Mouse (Mus musculus) spleen, adult 2 months (tissue): Measurements from ENCODE around the gene Fhad1. TPM values are rescaled to one million over a fixed set of nuclear protein-coding genes. Genes with fewer than 3 reads are reported as not detected.

Experiments used
- DNase-seq, 2 experiments: peaks; one replicate each; pipeline versions ENCODE4 v3.0.0 to v3.0.0-alpha.2; 2012 to 2021; ENCODE audit warnings: low spot score in 2 of 2, low read depth in 1 of 2
- H3K27ac ChIP-seq: fragments of 200-500 bp; 2 replicates; pipeline ENCODE4 v1.5.1; 2012; ENCODE audit warnings: low read length, inconsistent platforms; ENCODE audit not compliant: insufficient read depth
- H3K27me3 ChIP-seq: fragments of 200-500 bp; 2 replicates; pipeline ENCODE4 v1.6.1; 2012; ENCODE audit warnings: mild to moderate bottlenecking, moderate library complexity, low read length, inconsistent platforms; ENCODE audit not compliant: control insufficient read depth, insufficient read depth
- H3K36me3 ChIP-seq: fragments of 200-500 bp; 2 replicates; pipeline ENCODE4 v1.6.1; 2012; ENCODE audit warnings: mild to moderate bottlenecking, low read length, inconsistent platforms; ENCODE audit not compliant: control insufficient read depth, insufficient read depth
- H3K4me1 ChIP-seq: fragments of 200-500 bp; 2 replicates; pipeline ENCODE4 v1.6.1; 2011; ENCODE audit warnings: inconsistent platforms; ENCODE audit not compliant: control insufficient read depth, insufficient read depth, insufficient read length
- H3K4me3 ChIP-seq: fragments of 200-500 bp; 2 replicates; pipeline ENCODE4 v1.5.1; 2011; ENCODE audit warnings: mild to moderate bottlenecking, inconsistent platforms; ENCODE audit not compliant: insufficient read depth, insufficient read length; ENCODE audit errors: extremely low read depth
- CTCF ChIP-seq: fragments of 200-500 bp; IDR thresholded peaks from 2 replicates; pipeline ENCODE4 v1.5.1; 2011; ENCODE audit warnings: mild to moderate bottlenecking, inconsistent platforms; ENCODE audit not compliant: insufficient read depth, insufficient read length, insufficient replicate concordance; ENCODE audit errors: extremely low read depth
- POLR2A ChIP-seq: fragments of 200-500 bp; IDR thresholded peaks from 2 replicates; pipeline ENCODE4 v1.6.1; 2011; ENCODE audit warnings: low read depth, low read length, inconsistent platforms
- whole genome bisulfite sequencing: fragments of 180-500 bp; shearing (Covaris S2); methylation state at CpG from one replicate; pipeline ENCODE4 v1.1.7; 2018; 5-methylcytosine and 5-hydroxymethylcytosine counted together
- polyA plus RNA-seq: library from polyadenylated mRNA; depleted of rRNA; stranded (reverse); fragments of >200 nt; gene quantifications from 2 replicates; pipeline ENCODE4 v1.2.3, GENCODE M21; 2012

Gene Fhad1
- polyA plus RNA-seq, 1 experiment, result 0.12 TPM

- TF ChIP-seq CTCF (no peak), POLR2A (no peak)
- Histone ChIP-seq H3K27me3 (no peaks in the 10 kb centered on the region), H3K4me3 (no peak overlapping the region), H3K36me3 (no peaks in the 10 kb centered on the region), H3K27ac (no peak overlapping the region), H3K4me1 (no peaks in the 10 kb centered on the region)
- 90% methylated on average over 10 of the region's 10 CpGs for WGBS
- DNase-seq, result no peak
Measured at GRCm38 (mm10) chr4:141920391-141920790, 94.5 kb downstream of the Fhad1 start.

DNA sequence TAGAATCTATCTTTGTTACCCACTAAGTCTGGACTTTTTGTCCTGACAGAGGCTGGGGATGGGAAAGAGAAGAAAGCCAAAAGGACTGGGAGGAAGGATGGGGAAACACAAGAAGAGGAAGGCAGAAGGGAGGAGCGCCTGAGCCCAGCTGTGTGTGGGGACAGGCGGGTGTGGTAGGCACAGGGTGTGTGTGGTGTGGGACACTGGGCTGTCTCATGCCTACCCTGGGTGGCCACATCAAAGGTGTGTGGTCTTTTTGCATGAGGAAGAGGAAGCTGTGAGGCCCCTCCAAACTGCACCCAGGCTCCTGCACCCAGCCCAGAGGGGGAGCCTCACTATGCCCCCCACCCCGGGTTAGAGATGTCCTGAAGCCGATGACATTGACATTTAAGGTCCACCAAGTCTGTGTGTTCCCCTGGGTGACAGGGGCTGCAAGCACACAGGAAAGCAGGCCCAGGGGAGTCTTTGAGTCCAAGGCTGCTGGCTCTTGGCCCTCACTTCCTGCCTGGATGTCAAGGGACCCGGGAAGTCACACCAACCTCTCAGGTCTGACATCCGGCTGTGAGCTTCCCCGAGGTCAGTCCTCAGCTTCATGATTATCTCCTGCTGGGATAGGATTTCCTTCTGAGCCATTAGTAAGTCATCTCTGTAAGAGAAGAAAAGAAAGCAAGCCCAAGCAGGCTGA is 97.0 kb downstream of the Fhad1 start:
- H3K4me3 ChIP-seq, result no peak overlapping the region
- H3K27me3 ChIP-seq, result no peaks in the 10 kb centered on the region
- no peaks in the 10 kb centered on the region for H3K36me3 ChIP-seq
- no peak for DNase-seq
- H3K27ac ChIP-seq, result no peak overlapping the region
- 8% methylated on average over 7 of the region's 7 CpGs for WGBS
- H3K4me1 ChIP-seq, result no peaks in the 10 kb centered on the region
- TF ChIP-seq POLR2A, result no peak
- TF ChIP-seq CTCF, result no peak

DNA sequence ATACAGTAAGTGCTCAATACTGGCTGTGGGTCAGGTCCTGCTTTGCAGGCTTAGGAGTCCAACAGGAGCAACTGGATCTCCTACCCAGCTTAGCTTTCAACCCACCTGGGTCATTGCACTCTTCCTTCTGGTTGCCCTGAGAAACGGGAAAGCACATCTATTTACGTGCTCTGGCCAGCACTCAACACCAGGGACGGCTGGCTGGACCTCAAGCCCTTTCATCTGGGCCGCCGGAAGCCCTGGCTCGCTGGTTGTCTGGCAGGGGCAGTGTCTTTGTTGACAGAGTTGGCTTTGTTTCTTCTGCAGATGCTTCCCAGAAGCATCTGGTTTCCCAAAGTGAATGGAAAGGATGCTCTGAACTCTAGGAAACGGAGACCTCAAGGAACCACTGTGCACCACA is 100.8 kb downstream of the Fhad1 start:
- H3K4me3 ChIP-seq, result no peak overlapping the region
- WGBS, result 79% methylated on average over 7 of the region's 7 CpGs
- H3K27me3 ChIP-seq, result no peaks in the 10 kb centered on the region
- no peaks in the 10 kb centered on the region for H3K36me3 ChIP-seq
- TF ChIP-seq POLR2A (no peak), CTCF (no peak)
- no peak for DNase-seq
- no peak overlapping the region for H3K27ac ChIP-seq
- no peaks in the 10 kb centered on the region for H3K4me1 ChIP-seq

GRCm38 (mm10) chr4:141913201-141913993 is 101.5 kb downstream of the Fhad1 start:
- H3K27ac ChIP-seq, result no peak overlapping the region
- no peaks in the 10 kb centered on the region for H3K36me3 ChIP-seq
- no peaks in the 10 kb centered on the region for H3K4me1 ChIP-seq
- WGBS, result 78% methylated on average over 13 of the region's 13 CpGs
- no peak for DNase-seq
- no peak overlapping the region for H3K4me3 ChIP-seq
- no peaks in the 10 kb centered on the region for H3K27me3 ChIP-seq
- TF ChIP-seq POLR2A (no peak), CTCF (no peak)

GRCm38 (mm10) chr4:141904710-141905109 is 110.2 kb downstream of the Fhad1 start:
- Histone ChIP-seq H3K27me3 (no peaks in the 10 kb centered on the region), H3K27ac (no peak overlapping the region), H3K4me3 (no peak overlapping the region), H3K36me3 (no peaks in the 10 kb centered on the region), H3K4me1 (no peaks in the 10 kb centered on the region)
- 86% methylated on average over 9 of the region's 9 CpGs for WGBS
- no peak for DNase-seq
- TF ChIP-seq POLR2A, result no peak
- no peak for TF ChIP-seq CTCF

DNA sequence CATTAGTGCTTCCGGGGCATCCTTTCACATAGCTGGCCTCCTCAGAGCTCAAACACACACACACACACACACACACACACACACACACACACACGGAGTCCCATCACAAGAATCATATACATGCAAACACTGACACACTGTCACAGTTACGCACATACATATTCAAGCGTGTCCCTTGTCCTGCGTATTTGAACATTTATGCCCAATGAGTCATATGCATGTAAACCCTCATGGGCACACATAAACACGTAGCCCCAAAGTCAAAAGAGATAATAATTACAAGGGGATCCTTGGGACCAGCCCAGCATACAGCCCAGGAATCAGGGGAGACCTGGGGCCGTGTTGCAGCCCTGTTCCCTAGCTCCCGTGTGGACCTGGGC is 112.4 kb downstream of the Fhad1 start:
- Histone ChIP-seq H3K36me3 (no peaks in the 10 kb centered on the region), H3K4me1 (no peaks in the 10 kb centered on the region), H3K27me3 (no peaks in the 10 kb centered on the region), H3K27ac (no peak overlapping the region), H3K4me3 (no peak overlapping the region)
- TF ChIP-seq POLR2A (no peak), CTCF (no peak)
- WGBS, result 89% methylated on average over 8 of the region's 8 CpGs
- no peak for DNase-seq
